17 mouse cellular contexts compared by ENCODE assay signal in genomic region chr11:117183841-117184240, GRCm38 (mm10). TPM values are rescaled to one million over a fixed set of nuclear protein-coding genes. Genes with fewer than 3 reads are reported as not detected.
A peak's percentile ranks its signal among the peaks of the same experiment; 100 is the strongest.
DNase-seq lines count a peak whose midpoint lies in the region; ATAC-seq lines count a peak whose summit lies in the region.
"Had no signal": no experiment of that assay in that cellular context is flagged by ENCODE, and none has a peak within 500 bp of the region (broad histone marks: within the 10 kb centered on the region; RNA-seq: fewer than 3 reads in every experiment).

No protein-coding gene starts in this region.

- no peak for ATAC-seq in embryonic facial prominence, embryonic 13.5 days (ENCODE audit: insufficient number of reproducible peaks, insufficient read depth, low FRiP score, low TSS enrichment, low read depth)
- ATAC-seq in kidney, embryonic 14.5 days (ENCODE audit: low FRiP score, low TSS enrichment) = no peak
- no peak for ATAC-seq in midbrain, embryonic 11.5 days (ENCODE audit: low FRiP score)
- ATAC-seq in midbrain, embryonic 15.5 days (replicated peaks) = no peak
- ATAC-seq in limb, embryonic 15.5 days (ENCODE audit: insufficient number of reproducible peaks, low FRiP score, low TSS enrichment, low read depth) = no peak

- no peak overlapping the region for H3K4me2 ChIP-seq in embryonic facial prominence, embryonic 13.5 days
- no peak overlapping the region for H3K4me2 ChIP-seq in kidney, embryonic 14.5 days (replicated peaks; ENCODE audit: low read depth, low read length)
- H3K4me2 ChIP-seq in midbrain, embryonic 11.5 days = no peak overlapping the region
- no peak overlapping the region for H3K4me2 ChIP-seq in midbrain, embryonic 15.5 days
- no peak overlapping the region for H3K4me2 ChIP-seq in limb, embryonic 15.5 days

- peaks cover 22% of the 10 kb centered on the region for H3K4me1 ChIP-seq in embryonic facial prominence, embryonic 13.5 days
- H3K4me1 ChIP-seq in embryonic facial prominence, embryonic 10.5 days = peaks cover 5% of the 10 kb centered on the region
- H3K4me1 ChIP-seq in kidney, embryonic 14.5 days (ENCODE audit: control insufficient read depth, insufficient read depth, low read length) = peaks cover 19% of the 10 kb centered on the region
- no peaks in the 10 kb centered on the region for H3K4me1 ChIP-seq in midbrain, embryonic 11.5 days (ENCODE audit: control insufficient read depth, insufficient read depth, low read length)
- H3K4me1 ChIP-seq in midbrain, embryonic 15.5 days = no peaks in the 10 kb centered on the region
- peaks cover 11% of the 10 kb centered on the region for H3K4me1 ChIP-seq in limb, embryonic 15.5 days

- 86% methylated on average over 5 of the region's 5 CpGs for WGBS in embryonic facial prominence, embryonic 13.5 days
- 84% methylated on average over 5 of the region's 5 CpGs for WGBS in embryonic facial prominence, embryonic 10.5 days
- WGBS in kidney, embryonic 14.5 days = 71% methylated on average over 5 of the region's 5 CpGs
- WGBS in midbrain, embryonic 11.5 days = 83% methylated on average over 5 of the region's 5 CpGs
- 77% methylated on average over 5 of the region's 5 CpGs for WGBS in midbrain, embryonic 15.5 days
- 78% methylated on average over 5 of the region's 5 CpGs for WGBS in limb, embryonic 15.5 days

- no peak overlapping the region for H3K9ac ChIP-seq in embryonic facial prominence, embryonic 13.5 days
- no peak overlapping the region for H3K9ac ChIP-seq in kidney, embryonic 14.5 days (ENCODE audit: low read depth, low read length)
- no peak overlapping the region for H3K9ac ChIP-seq in midbrain, embryonic 11.5 days (ENCODE audit: low read length)
- H3K9ac ChIP-seq in midbrain, embryonic 15.5 days = no peak overlapping the region
- H3K9ac ChIP-seq in limb, embryonic 15.5 days = no peak overlapping the region

- no peaks in the 10 kb centered on the region for H3K36me3 ChIP-seq in embryonic facial prominence, embryonic 13.5 days
- H3K36me3 ChIP-seq in embryonic facial prominence, embryonic 10.5 days (replicated peaks) = no peaks in the 10 kb centered on the region
- H3K36me3 ChIP-seq in kidney, embryonic 14.5 days (ENCODE audit: control insufficient read depth, insufficient read depth, low read length) = no peaks in the 10 kb centered on the region
- H3K36me3 ChIP-seq in midbrain, embryonic 11.5 days (ENCODE audit: control insufficient read depth, insufficient read depth, low read length) = no peaks in the 10 kb centered on the region
- no peaks in the 10 kb centered on the region for H3K36me3 ChIP-seq in midbrain, embryonic 15.5 days (replicated peaks)
- H3K36me3 ChIP-seq in limb, embryonic 15.5 days = no peaks in the 10 kb centered on the region
- H3K36me3 ChIP-seq: forebrain, embryonic 10.5 days; hindbrain, embryonic 10.5 days had no signal

- H3K9me3 ChIP-seq in embryonic facial prominence, embryonic 13.5 days = peaks cover 19% of the 10 kb centered on the region
- peaks cover 25% of the 10 kb centered on the region for H3K9me3 ChIP-seq in embryonic facial prominence, embryonic 10.5 days
- H3K9me3 ChIP-seq in kidney, embryonic 14.5 days (ENCODE audit: control insufficient read depth, low read length) = peaks cover 22% of the 10 kb centered on the region
- H3K9me3 ChIP-seq in midbrain, embryonic 11.5 days (ENCODE audit: control insufficient read depth, low read length) = no peaks in the 10 kb centered on the region; the same call in none of the 2 replicates
- H3K9me3 ChIP-seq in midbrain, embryonic 15.5 days = no peaks in the 10 kb centered on the region
- H3K9me3 ChIP-seq in limb, embryonic 15.5 days = no peaks in the 10 kb centered on the region

- no peak for DNase-seq in embryonic facial prominence, embryonic 10.5 days (ENCODE audit: low spot score)
- no peak for DNase-seq in kidney, postnatal 14 days
- peak; percentile 60 for DNase-seq in midbrain, embryonic 11.5 days (ENCODE audit: low spot score, missing footprints)
- DNase-seq in heart, postnatal 14 days = no peak
- DNase-seq: adrenal gland, adult 2 months; cerebellum, postnatal 10 days; gastrocnemius, postnatal 25 days; kidney, postnatal 4 days; lung, postnatal 36 days; retina, postnatal 1 day; right cerebral cortex, postnatal 4 days had no signal

- 0 out of 2 replicates have a peak overlapping the region, but pooled peaks have one; percentile 39 for H3K27ac ChIP-seq in embryonic facial prominence, embryonic 13.5 days
- H3K27ac ChIP-seq in embryonic facial prominence, embryonic 10.5 days (replicated peaks) = no peak overlapping the region
- H3K27ac ChIP-seq in kidney, embryonic 14.5 days (ENCODE audit: low read depth, low read length) = peak overlapping the region; percentile 77; the same call in 1 of the 2 replicates
- H3K27ac ChIP-seq in midbrain, embryonic 11.5 days (ENCODE audit: low read depth, low read length) = no peak overlapping the region
- no peak overlapping the region for H3K27ac ChIP-seq in midbrain, embryonic 15.5 days
- H3K27ac ChIP-seq in limb, embryonic 15.5 days = 0 out of 2 replicates have a peak overlapping the region, but pooled peaks have one; percentile 48
- H3K27ac ChIP-seq: forebrain, embryonic 10.5 days; hindbrain, embryonic 10.5 days had no signal

- intact Hi-C loops in heart, postnatal 14 days (cut with DNase I) = no loop called here

- H3K27me3 ChIP-seq in embryonic facial prominence, embryonic 13.5 days = no peaks in the 10 kb centered on the region
- no peaks in the 10 kb centered on the region for H3K27me3 ChIP-seq in embryonic facial prominence, embryonic 10.5 days (replicated peaks; ENCODE audit: low read depth, poor library complexity, severe bottlenecking)
- H3K27me3 ChIP-seq in kidney, embryonic 14.5 days (ENCODE audit: control insufficient read depth, insufficient read depth, low read length) = no peaks in the 10 kb centered on the region
- no peaks in the 10 kb centered on the region for H3K27me3 ChIP-seq in midbrain, embryonic 11.5 days (ENCODE audit: control insufficient read depth, insufficient read depth, low read length)
- H3K27me3 ChIP-seq in midbrain, embryonic 15.5 days (replicated peaks) = no peaks in the 10 kb centered on the region
- no peaks in the 10 kb centered on the region for H3K27me3 ChIP-seq in limb, embryonic 15.5 days

- H3K4me3 ChIP-seq in embryonic facial prominence, embryonic 13.5 days = no peak overlapping the region
- H3K4me3 ChIP-seq in embryonic facial prominence, embryonic 10.5 days = no peak overlapping the region
- no peak overlapping the region for H3K4me3 ChIP-seq in kidney, embryonic 14.5 days (ENCODE audit: low read length)
- H3K4me3 ChIP-seq in midbrain, embryonic 11.5 days (ENCODE audit: low read depth, low read length) = no peak overlapping the region
- H3K4me3 ChIP-seq in midbrain, embryonic 15.5 days = no peak overlapping the region
- H3K4me3 ChIP-seq in limb, embryonic 15.5 days = no peak overlapping the region
- H3K4me3 ChIP-seq: forebrain, embryonic 10.5 days; hindbrain, embryonic 10.5 days had no signal

RNA-seq across cellular contexts. Expression of gene Sept9, which starts 15.6 kb away (rescaled TPM):
- 186 and 202 TPM in 2 replicates for polyA plus RNA-seq in embryonic facial prominence, embryonic 13.5 days (2015; fragmentation: Nextera tagmentation; extraction: Ambion mirVana)
- polyA plus RNA-seq in embryonic facial prominence, embryonic 10.5 days (2016; fragmentation: Nextera tagmentation; extraction: Ambion mirVana) = 255 TPM in 2 replicates
- polyA plus RNA-seq in kidney, embryonic 14.5 days (2014; fragmentation: Nextera tagmentation; extraction: Ambion mirVana) = 96.6 and 104 TPM in 2 replicates
- 146 and 152 TPM in 2 replicates for polyA plus RNA-seq in midbrain, embryonic 11.5 days (2014; fragmentation: Nextera tagmentation; extraction: Ambion mirVana)
- 106 and 112 TPM in 2 replicates for polyA plus RNA-seq in midbrain, embryonic 15.5 days (2015; fragmentation: Nextera tagmentation; extraction: Ambion mirVana)
- polyA plus RNA-seq in limb, embryonic 15.5 days (2015; fragmentation: Nextera tagmentation; extraction: Ambion mirVana) = 135 and 139 TPM in 2 replicates
- 10 to 100 TPM; 44.6 to 45.7 TPM for total RNA-seq in heart, postnatal 14 days (2021)

Comparison
In these comparisons a context has a peak if more than half of its experiments do, and no peak if none do; other contexts are left out.
1. H3K27ac ChIP-seq: peak in embryonic facial prominence, embryonic 13.5 days (single experiment), kidney, embryonic 14.5 days (single experiment) and limb, embryonic 15.5 days (single experiment); none in embryonic facial prominence, embryonic 10.5 days (single experiment), midbrain, embryonic 11.5 days (single experiment) and midbrain, embryonic 15.5 days (single experiment).